Mouse (Mus musculus) cortical plate, adult 2 months (tissue): ENCODE measurements around the gene Ppp1r1a. TPM values are rescaled to one million over a fixed set of nuclear protein-coding genes. Genes with fewer than 3 reads are reported as not detected.

Experiments
- H3K27ac ChIP-seq: fragments of 200-500 bp; 2 replicates; pipeline ENCODE4 v1.5.1; 2012; ENCODE audit warnings: low read length, control low read depth, inconsistent platforms; ENCODE audit not compliant: insufficient read depth
- H3K4me1 ChIP-seq: fragments of 200-500 bp; 2 replicates; pipeline ENCODE4 v1.6.1; 2011; ENCODE audit warnings: low read length; ENCODE audit not compliant: control insufficient read depth, insufficient read depth
- H3K4me3 ChIP-seq: fragments of 200-500 bp; 2 replicates; pipeline ENCODE4 v1.5.1; 2011; ENCODE audit warnings: mild to moderate bottlenecking, low read length, control low read depth; ENCODE audit not compliant: insufficient read depth
- CTCF ChIP-seq: fragments of 200-500 bp; IDR thresholded peaks from 2 replicates; pipeline ENCODE4 v1.5.1; 2011; ENCODE audit warnings: mild to moderate bottlenecking, control low read depth, low read length; ENCODE audit not compliant: insufficient read depth; ENCODE audit errors: extremely low read depth
- POLR2A ChIP-seq: fragments of 200-500 bp; IDR thresholded peaks from 2 replicates; pipeline ENCODE4 v1.6.1; 2011; ENCODE audit warnings: mild to moderate bottlenecking, low read length, control low read depth; ENCODE audit not compliant: insufficient read depth; ENCODE audit errors: extremely low read depth
- polyA plus RNA-seq: library from polyadenylated mRNA; depleted of rRNA; stranded (reverse); fragments of >200 nt; gene quantifications from 2 replicates; pipeline ENCODE4 v1.2.3, GENCODE M21; 2012

Ppp1r1a gene
- polyA plus RNA-seq, 1 experiment, result 174 TPM

- TF ChIP-seq POLR2A, result peak; percentile 42; the same call in 1 of the 2 replicates
- TF ChIP-seq CTCF, result no peak
- peaks cover 4% of the 10 kb centered on the region; the same call in 1 of the 2 replicates for H3K4me1 ChIP-seq
- peak within 1 kb of the TSS; percentile 72 for H3K4me3 ChIP-seq
- peak within 1 kb of the TSS; percentile 92 for H3K27ac ChIP-seq
Observed at GRCm38 (mm10) chr15:103502435-103503250, 35.2 kb downstream of the Ppp1r1a start, which contains the start of gene Pde1b. TSS of gene Pde1b (plus strand) at chr15:103503034.

- H3K27ac ChIP-seq, result no peak overlapping the region
- TF ChIP-seq CTCF (no peak), POLR2A (no peak)
- H3K4me1 ChIP-seq, result peaks cover 3% of the 10 kb centered on the region; the same call in 1 of the 2 replicates
- no peak overlapping the region for H3K4me3 ChIP-seq
Observed at GRCm38 (mm10) chr15:103501186-103501585, 36.6 kb downstream of the Ppp1r1a start.

- peaks cover 3% of the 10 kb centered on the region; the same call in 1 of the 2 replicates for H3K4me1 ChIP-seq
- H3K27ac ChIP-seq, result no peak overlapping the region
- no peak overlapping the region for H3K4me3 ChIP-seq
- TF ChIP-seq CTCF, result no peak
- no peak for TF ChIP-seq POLR2A
Observed at GRCm38 (mm10) chr15:103500723-103501122, 37.1 kb downstream of the Ppp1r1a start.

- TF ChIP-seq POLR2A, result no peak
- TF ChIP-seq CTCF, result no peak
- Histone ChIP-seq H3K4me3 (no peak overlapping the region), H3K4me1 (no peaks in the 10 kb centered on the region), H3K27ac (no peak overlapping the region)
Observed at GRCm38 (mm10) chr15:103498157-103498556, 39.6 kb downstream of the Ppp1r1a start.

GRCm38 (mm10) chr15:103496204-103497140 lies 41.3 kb downstream of the Ppp1r1a start:
- no peak for TF ChIP-seq POLR2A
- TF ChIP-seq CTCF, result no peak
- Histone ChIP-seq H3K4me1 (no peaks in the 10 kb centered on the region), H3K4me3 (no peak overlapping the region), H3K27ac (no peak overlapping the region)

GRCm38 (mm10) chr15:103488336-103488735 lies 49.5 kb downstream of the Ppp1r1a start:
- TF ChIP-seq CTCF (no peak), POLR2A (no peak)
- Histone ChIP-seq H3K4me1 (0 out of 2 replicates have a peak, but pooled peaks cover 2% of the 10 kb centered on the region), H3K27ac (no peak overlapping the region), H3K4me3 (no peak overlapping the region)

- Histone ChIP-seq H3K4me1 (0 out of 2 replicates have a peak, but pooled peaks cover 2% of the 10 kb centered on the region), H3K27ac (no peak overlapping the region), H3K4me3 (no peak overlapping the region)
- TF ChIP-seq CTCF, result no peak
- TF ChIP-seq POLR2A, result no peak
Observed at GRCm38 (mm10) chr15:103486658-103487057, 51.1 kb downstream of the Ppp1r1a start.

GRCm38 (mm10) chr15:103485106-103485505 lies 52.7 kb downstream of the Ppp1r1a start:
- TF ChIP-seq CTCF (no peak), POLR2A (no peak)
- H3K4me3 ChIP-seq, result no peak overlapping the region
- no peak overlapping the region for H3K27ac ChIP-seq
- 0 out of 2 replicates have a peak, but pooled peaks cover 2% of the 10 kb centered on the region for H3K4me1 ChIP-seq

- TF ChIP-seq CTCF (no peak), POLR2A (no peak)
- Histone ChIP-seq H3K4me3 (no peak overlapping the region), H3K4me1 (0 out of 2 replicates have a peak, but pooled peaks cover 2% of the 10 kb centered on the region), H3K27ac (no peak overlapping the region)
Observed at GRCm38 (mm10) chr15:103484490-103484889, 53.3 kb downstream of the Ppp1r1a start.
